Mouse (Mus musculus) CH12F3 (cell line): ENCODE results near the gene Aldoc.
"Not testable (repeated sequence)": the region's sequence is repeated elsewhere in the genome, so short reads cannot be mapped to it uniquely, and the experiment has no call there.

Experiments used
- in situ Hi-C: fragments of 300-500 bp; cut with MboI; formaldehyde crosslinking; loops from 2 replicates; pipeline ENCODE4 v1.14.3; 2020; ENCODE audit warnings: low sequenced_read_pairs

The Aldoc gene

DNA sequence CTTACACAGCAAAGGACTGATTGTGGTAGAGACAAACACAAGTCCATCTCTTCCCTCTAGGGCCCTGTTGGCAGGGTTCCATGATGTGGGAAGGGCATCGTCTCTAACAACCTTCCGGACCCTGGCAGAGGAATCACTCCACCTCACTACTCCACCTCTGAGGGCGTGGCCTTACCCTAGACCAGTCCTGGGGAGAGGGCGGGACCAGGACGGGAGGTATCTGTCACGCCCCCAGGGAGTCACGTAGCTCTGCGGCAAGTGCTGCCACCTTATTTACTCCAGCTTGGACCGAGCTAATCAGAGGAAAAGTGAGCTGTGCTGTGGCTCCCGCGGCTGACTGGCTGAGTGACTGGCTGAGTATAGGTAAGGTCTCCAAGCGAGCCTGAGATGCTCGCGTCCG, at the start of gene Aldoc:
Gene Aldoc (plus strand): TSS at position 109 of the 400 bp plus-strand sequence.
- in situ Hi-C loops, result no loop called here

DNA sequence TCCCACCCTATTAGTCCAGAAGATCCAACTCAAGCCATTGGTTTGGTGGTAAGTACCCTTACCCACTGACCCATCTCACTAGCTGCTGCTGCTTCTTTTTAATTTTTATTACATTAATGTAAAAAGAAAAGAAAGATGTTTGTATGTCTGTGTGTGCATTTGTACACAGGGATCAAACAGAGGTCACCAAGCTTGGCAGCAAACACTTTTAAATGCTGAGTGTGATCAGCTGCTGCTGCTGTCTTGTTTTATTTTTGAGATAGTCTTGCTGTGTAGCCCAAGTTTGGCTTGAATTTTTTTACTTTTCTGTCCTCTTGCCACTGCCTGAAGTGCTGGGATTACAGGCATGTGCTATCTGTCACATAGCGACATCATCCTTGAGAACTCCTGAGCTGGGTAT, 47.2 kb upstream of the Aldoc start:
- in situ Hi-C loops, result no loop called here

DNA sequence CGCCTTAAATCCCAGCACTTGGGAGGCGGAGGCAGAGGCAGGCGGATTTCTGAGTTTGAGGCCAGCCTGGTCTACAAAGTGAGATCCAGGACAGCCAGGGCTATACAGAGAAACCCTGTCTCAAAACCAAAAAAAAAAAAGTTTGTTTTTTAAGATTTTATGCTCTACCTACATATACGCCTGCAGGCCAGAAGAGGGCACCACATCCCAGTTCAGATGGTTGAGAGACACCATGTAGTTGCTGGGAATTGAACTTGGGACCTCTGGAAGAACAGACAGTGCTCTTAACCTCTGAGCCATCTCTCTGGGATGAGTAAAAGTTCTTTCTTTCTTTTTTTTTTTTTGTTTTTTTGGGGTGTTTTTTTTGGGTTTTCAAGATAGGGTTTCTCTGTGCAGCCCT, 46.6 kb upstream of the Aldoc start:
- in situ Hi-C loops, result not testable (repeated sequence)

DNA sequence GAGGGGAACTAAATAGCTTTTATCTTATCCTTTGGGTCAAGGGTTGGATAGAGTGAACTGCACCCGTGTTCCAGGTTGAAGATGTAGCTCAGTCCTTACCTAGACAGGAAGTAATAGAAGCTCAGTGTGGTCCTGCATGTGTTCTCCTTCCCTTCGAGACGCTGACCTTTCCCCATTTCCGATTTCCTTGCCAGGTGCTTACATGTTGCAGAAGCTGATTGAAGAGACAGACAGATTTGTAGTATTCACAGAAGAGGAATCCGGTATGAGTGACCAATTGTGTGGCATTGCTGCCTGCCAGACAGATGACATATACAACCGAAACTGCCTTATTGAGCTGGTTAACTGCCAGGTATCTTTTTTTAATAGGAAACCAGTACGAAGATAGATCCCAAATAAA, 43.9 kb upstream of the Aldoc start:
- in situ Hi-C loops, result no loop called here

DNA sequence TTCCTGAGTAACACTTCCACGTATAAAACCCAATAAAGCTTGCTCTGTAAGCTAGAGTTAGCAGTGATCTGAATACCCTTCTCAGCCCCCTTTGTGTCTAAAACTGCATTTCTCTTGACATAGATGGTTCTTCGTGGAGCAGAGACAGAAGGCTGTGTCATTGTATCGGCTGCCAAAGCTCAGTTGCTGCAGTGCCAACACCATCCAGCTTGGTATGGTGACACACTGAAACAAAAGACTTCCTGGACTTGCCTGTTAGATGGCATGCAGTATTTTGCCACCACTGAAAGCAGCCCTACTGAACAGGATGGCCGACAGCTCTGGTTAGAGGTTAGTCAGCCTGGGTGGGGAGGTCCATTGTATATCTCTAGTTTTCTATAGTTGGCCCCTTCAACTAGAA, 43.2 kb upstream of the Aldoc start:
- in situ Hi-C loops, result no loop called here

DNA sequence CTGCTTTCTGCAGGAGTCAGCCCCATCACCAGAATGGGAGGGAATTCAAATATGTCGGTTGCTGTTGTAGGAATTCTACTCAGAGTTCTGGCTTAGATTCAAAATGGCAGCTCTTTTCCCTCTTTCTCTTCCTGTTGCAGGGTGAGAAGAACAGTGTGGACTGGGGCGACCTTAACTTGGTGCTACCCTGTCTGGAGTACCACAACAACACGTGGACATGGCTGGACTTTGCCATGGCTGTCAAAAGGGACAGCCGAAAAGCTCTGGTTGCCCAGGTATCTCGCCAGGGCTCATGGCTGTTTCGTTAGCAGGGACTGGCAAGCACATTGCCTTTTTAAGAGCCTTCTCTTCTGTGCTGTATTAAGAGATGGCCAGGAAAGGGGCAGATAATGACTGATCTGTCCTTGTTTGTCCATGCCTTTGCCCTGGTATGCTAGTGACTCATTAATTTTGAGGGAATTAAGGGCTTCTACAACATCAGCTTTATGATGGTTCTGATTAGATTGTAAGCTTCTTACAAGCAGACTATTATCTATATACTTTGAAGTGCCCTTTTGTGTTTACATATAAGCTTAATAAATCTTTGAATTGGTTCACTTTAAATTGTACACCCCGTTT, 33.5 kb upstream of the Aldoc start:
- in situ Hi-C loops, result no loop called here

DNA sequence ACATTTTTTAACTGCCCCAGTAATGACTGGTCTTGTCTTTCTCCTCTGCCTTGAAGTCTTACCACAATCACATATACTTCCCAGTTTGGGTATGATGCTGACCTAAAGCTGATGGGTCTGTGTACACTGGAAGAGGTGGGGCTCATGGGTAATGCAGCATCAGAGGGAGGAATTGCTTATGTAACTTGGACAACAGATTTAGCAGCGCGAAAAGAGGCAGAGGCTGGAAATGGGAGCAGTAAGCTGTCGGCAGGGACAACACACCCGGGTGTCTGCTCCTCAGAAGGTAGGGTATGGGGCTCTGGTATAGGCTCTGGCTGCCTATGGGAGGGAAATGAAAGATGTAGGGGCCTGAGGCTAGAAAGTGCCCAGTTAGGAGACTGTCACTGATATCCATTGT, 32.1 kb upstream of the Aldoc start, which contains the start of gene BC030499:
Gene BC030499 (plus strand): TSS at position 188 of the 400 bp plus-strand sequence.
- in situ Hi-C loops, result no loop called here

DNA sequence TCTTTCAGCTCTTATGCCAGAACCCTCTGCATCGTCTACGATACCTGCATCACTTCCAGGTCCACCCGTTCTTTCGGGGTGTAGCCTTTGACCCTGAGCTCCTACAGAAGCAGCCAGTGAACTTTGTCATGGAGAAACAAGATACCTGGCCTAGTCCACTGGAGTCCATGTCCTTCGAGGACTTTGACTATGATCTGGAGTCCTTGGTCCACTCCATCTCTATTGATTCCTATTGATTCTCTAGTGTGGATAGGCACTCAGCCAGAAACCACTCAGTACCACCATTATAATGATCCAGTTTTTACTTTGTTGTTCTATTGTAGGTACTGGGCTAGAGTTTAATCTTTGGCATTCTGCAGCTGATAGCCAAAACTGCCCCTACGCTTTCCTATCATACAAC, 28.2 kb upstream of the Aldoc start:
- in situ Hi-C loops, result no loop called here

DNA sequence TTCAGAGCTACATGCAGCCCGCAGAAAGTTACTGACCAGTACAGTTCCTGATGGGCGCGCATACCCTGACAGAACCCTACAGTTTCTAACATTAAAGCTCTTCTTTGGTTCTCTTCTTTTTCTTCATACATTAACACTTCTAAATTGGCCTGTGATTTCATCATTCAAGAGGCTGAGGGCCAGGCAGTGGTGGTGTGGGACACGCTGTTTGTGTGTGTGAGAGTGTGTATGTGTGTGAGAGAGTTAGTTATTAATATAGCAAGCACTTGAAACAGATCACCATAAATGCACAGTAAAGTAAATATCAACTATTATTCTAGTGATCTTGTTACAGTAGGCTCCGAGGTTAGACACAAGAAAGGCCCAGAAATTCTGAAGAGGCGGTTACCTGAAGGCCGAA, 21.9 kb upstream of the Aldoc start:
- in situ Hi-C loops, result no loop called here

DNA sequence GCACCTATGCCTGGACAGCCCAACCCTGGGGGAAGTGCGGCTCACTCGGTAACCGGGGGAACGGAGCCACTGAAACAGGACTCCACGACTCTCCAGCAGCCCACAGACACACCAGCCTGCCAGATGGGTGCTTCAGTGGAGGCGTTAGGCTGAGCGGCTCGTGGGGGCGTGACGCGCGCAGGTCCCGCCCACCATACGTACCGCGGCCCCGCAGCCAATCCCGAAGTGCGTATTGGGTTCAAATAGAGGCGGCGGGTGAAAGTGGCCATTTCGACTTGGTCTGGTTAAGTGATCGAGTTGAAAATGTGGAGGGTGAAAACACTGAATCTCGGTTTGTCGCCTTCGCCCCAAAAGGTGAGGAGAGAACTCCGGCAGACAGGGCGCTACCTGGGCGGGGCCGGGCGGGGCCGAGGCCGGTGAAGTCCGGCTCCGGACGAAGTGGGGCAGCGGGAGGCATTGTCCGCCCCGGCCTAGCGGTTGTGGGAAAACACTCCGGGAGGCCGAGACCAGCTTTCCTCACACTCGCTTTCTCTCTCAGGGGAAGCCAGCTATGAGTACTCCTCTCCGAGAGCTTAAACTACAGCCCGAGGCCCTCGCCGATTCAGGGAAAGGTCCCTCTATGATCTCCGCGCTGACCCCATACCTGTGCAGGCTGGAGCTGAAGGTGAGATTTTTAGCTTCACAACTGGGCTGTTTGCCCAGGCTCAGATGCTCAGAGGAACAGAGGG, 21.2 kb upstream of the Aldoc start, which contains the start of gene Spag5:
Gene Spag5 (plus strand): TSS at position 173 of the 728 bp plus-strand sequence.
- in situ Hi-C loops, result no loop called here

DNA sequence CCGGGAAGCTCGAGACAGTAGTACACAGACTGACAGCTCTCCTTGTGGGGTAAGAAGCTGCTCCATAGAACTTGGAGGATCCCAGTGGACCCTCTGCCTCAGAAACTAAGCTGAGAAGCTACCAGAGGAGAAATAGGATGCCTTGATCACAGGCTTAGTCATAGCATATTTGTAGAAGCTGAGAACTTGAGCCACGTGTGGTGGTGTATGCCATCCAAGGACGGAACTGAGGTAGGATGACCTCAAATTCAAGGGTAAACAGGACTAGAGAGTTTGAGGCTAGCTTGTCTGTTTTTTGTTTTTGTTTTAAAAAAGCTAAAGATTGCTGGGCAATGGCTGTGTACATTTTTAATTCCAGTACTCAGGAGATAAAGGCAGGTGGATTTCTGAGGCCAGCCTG, 17.5 kb upstream of the Aldoc start:
- in situ Hi-C loops, result no loop called here

DNA sequence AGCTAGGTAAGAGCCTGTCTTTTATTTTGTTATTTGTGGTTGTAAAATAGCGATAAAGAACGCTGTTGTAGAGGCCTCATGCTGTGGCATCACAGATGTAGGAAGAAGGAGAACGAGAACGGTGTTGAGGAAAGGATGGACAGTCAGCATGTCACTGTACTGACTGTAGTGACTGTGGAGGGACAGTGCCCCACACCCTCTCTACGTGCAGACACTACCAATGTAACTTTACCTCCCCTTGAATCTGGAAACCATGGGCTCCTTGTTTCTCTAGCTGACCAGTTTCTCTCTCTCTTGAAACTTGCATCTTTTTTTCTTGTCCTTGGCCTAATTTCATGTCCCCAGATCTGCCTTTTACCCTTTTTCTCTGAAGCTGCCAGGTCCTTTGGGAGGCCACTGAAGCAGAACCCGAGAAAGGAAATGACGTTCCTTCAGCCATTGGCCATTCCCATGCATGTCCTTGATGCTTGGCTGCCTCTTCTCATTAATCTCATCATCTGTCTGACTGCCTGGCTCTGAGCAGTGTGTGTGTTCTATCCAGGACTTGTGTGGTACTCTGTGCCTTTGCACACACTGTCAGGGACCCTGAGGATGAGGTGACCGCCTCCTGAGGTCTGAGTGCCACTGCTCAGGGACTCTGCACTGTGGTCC, 11.8 kb upstream of the Aldoc start:
- in situ Hi-C loops, result no loop called here

DNA sequence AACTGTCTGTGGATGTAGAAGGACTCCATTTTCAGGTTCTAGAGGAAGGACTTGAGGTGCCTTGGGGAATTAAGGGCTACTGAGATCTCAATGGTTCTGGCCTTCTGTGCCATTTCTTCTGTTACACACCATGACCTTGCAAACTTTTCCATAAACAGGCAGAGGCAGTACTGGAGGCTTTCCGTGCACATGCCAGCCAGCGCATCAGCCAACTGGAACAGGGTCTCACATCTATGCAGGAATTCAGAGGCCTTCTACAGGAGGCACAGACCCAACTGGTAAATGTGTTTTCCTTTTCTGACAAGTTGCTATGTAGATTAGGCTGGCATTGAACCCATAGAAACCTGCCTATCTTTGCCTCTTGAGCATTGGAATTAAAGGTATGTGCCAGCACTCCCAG, 9.1 kb upstream of the Aldoc start:
- in situ Hi-C loops, result no loop called here

DNA sequence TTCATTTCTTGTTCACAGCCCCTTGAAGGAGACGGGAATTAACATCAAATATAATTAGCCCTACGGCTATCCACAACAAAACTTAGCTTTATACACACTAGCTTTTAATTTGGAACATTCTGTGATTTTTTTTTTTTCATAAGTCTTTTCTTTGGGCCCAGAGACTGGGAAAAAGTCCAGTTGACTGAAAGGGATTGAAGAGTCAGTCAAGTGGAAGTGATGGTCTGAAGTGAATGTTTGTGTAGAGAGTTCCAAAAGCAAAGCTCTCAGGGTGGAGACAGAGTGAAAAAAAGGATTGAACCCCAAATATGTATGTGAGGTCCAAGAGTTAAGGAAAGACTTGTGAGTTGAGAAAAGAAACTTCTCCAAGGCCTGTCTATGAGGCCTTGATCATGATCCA, 4.4 kb upstream of the Aldoc start:
- in situ Hi-C loops, result no loop called here

DNA sequence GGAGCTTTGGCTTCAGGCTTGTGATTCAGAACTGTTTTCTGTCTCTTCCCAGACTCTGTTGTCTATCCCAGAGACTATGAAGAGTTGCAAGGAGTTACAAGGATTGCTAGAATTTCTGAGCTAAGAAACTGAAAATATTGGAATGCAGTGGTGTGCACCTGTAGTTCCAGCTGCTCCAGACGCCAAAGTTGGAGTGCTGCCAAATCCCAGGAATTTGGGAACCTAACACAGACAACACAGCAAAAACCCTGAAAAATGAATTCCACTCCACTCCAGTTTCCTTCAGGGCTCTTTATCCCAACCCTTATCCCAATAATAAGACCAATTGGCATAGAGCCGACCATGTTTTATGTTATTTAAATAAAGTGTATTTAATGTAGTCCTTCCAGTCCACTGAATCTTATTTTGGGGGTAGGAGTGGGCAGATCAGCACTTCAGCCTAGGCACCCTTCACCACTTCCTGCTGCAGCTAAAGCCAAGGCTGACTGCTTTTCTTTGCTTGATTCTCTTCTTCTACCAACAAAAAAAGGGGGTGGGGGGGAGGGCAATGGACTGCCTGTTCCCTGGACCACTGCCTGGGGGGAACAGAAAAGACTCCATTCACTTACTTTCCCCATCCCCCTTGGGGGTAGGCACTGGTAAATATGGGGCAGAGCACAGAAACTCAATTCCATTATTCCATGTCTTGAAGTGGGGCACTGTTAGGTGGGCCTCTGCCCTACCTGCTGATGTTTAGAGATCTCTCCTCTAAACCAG, 514 bp upstream of the Aldoc start:
- in situ Hi-C loops, result no loop called here

DNA sequence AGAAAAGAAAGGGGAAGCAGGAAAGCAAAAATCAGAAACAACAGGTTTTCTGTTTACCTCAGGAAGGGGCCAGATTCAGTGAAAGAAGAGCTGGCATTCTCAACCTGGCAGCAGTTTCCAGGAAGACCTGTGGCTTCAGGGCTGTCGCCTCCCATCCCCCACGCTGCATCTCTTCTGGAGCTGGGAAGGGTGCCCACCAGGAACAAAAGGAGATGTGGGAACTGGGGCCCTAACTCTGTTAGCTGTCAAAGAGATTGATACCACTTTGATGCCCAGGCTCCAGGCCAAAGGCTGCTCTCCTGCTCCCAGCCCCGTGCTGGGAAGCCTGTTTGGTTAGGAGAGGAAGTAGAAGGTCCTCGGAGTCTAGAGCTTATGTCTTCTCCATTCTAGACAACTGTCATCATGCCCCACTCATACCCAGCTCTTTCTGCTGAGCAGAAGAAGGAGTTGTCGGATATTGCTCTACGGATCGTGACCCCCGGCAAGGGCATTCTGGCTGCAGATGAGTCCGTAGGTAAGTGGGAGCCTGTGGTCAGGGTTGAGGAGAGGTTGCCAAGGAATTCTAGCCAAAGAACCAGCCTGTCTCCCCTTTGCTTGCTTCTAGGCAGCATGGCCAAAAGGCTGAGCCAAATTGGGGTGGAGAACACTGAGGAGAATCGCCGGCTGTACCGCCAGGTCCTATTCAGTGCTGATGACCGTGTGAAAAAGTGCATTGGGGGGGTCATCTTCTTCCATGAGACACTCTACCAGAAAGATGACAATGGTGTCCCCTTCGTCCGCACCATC, 1.4 kb downstream of the Aldoc start:
- in situ Hi-C loops, result no loop called here

DNA sequence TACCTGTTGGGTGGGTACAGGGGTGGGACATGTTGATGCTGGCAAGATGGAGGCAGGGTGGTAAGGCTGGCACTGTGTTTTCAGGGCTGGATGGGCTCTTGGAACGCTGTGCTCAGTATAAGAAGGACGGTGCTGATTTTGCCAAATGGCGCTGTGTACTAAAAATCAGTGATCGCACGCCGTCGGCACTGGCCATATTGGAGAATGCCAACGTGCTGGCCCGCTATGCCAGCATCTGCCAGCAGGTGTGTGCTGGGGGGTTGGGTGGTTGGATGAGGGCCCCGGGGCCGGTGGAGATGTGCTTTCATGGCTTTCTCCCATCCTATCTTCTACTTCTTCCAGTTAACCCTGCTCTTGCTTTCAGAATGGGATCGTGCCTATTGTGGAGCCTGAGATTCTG, 2.2 kb downstream of the Aldoc start:
- in situ Hi-C loops, result no loop called here

DNA sequence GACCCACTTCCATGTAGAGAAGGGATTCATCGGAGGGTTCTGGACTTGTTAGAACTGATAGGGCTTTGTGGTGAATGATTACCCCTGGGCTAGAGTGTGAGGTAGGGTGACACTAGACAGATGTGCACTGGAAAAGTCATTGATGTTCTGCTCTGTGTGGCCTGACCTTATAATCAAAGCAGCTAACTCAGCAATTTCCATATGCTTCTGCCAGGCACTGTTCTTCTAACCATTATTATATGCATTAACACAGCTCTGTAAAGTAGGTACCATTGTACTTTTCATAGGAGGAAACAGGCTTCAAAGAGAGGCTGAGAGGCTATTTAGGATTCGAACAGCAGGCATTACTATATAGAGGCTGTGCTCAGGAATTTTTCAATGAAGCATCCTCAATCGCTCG, 4.4 kb downstream of the Aldoc start:
- in situ Hi-C loops, result no loop called here

DNA sequence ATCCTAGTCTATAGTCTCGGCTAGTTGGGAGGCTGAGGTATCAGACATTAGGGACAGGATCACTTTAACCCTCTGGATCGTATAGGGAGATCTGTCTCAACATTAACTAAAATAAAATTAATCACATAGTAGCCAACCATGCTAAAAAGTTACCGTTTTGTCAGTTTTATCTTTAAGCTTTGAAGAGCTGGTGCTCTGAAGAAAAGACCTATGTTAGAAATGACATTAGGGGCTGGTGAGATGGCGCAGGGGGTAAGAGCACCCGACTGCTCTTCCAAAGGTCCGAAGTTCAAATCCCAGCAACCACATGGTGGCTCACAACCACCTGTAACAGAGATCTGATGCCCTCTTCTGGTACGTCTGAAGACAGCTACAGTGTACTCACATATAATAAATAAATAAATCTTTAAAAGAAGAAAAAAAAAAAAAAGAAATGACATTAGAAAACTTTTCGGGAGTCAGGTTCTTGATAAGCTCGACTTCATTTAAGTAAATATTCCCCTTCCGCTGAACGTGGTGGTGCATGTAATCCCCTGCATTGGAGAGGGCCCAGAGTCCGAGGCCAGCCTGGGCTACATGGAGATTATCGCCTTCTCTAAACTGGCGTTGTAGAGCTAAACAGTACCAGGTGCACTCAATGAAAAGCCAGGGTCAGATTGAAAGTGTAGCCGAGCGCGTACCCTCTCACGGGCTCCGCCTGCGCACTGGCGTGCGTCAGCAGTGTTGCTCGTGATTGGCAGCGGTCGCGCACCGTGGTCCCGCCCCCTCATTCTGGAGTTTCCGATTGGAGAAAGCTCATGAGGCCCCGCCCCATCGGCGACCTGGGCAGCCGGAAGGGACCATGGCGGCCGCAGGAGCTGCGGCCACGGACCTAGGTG, 5.1 kb downstream of the Aldoc start, which contains the start of gene Pigs:
Gene Pigs (plus strand): TSS at position 782 of the 878 bp plus-strand sequence.
- in situ Hi-C loops, result no loop called here
